Mouse (Mus musculus): ENCODE results near the gene Ogfod3.

Gene Ogfod3

GRCm38 (mm10) chr11:121204161-121205006 is at the start of gene Ogfod3, which contains the start of gene Hexdc:
Gene Ogfod3, minus strand, starts transcription at chr11:121204711.
Gene Hexdc, plus strand, starts transcription at chr11:121204433.
- peak; percentile 99 for DNase-seq (ENCODE audit: low read depth)

- DNase-seq (ENCODE audit: low read depth) = no peak
Observed at GRCm38 (mm10) chr11:121250196-121250595, 45.7 kb upstream of the Ogfod3 start.

GRCm38 (mm10) chr11:121239669-121240068 is 35.2 kb upstream of the Ogfod3 start:
- DNase-seq (ENCODE audit: low read depth) = no peak

- DNase-seq (ENCODE audit: low read depth) = peak; percentile 80
Observed at GRCm38 (mm10) chr11:121237345-121238128, 33.0 kb upstream of the Ogfod3 start.

GRCm38 (mm10) chr11:121236564-121237344 is 32.2 kb upstream of the Ogfod3 start, which contains the start of gene Narf:
Gene Narf, plus strand, starts transcription at chr11:121237253.
- DNase-seq (ENCODE audit: low read depth) = peak; percentile 100

GRCm38 (mm10) chr11:121235475-121236238 is 31.1 kb upstream of the Ogfod3 start:
- peak; percentile 76 for DNase-seq (ENCODE audit: low read depth)

GRCm38 (mm10) chr11:121232706-121233105 is 28.2 kb upstream of the Ogfod3 start:
- DNase-seq (ENCODE audit: low read depth) = peak; percentile 27

- no peak for DNase-seq (ENCODE audit: low read depth)
Observed at GRCm38 (mm10) chr11:121231628-121232291, 27.2 kb upstream of the Ogfod3 start.

- no peak for DNase-seq (ENCODE audit: low read depth)
Observed at GRCm38 (mm10) chr11:121231191-121231590, 26.7 kb upstream of the Ogfod3 start.

- DNase-seq (ENCODE audit: low read depth) = peak; percentile 89
Observed at GRCm38 (mm10) chr11:121229018-121229439, 24.5 kb upstream of the Ogfod3 start, which contains the start of gene Cybc1. Gene Cybc1, minus strand, starts transcription at chr11:121229322.

GRCm38 (mm10) chr11:121228129-121229017 is 23.9 kb upstream of the Ogfod3 start:
- peak; percentile 73 for DNase-seq (ENCODE audit: low read depth)

GRCm38 (mm10) chr11:121221321-121222010 is 17.0 kb upstream of the Ogfod3 start:
- peak; percentile 11 for DNase-seq (ENCODE audit: low read depth)

- no peak for DNase-seq (ENCODE audit: low read depth)
Observed at GRCm38 (mm10) chr11:121220771-121221170, 16.3 kb upstream of the Ogfod3 start.

- DNase-seq (ENCODE audit: low read depth) = no peak
Observed at GRCm38 (mm10) chr11:121219776-121220175, 15.3 kb upstream of the Ogfod3 start.

GRCm38 (mm10) chr11:121216831-121217230 is 12.3 kb upstream of the Ogfod3 start:
- no peak for DNase-seq (ENCODE audit: low read depth)

- no peak for DNase-seq (ENCODE audit: low read depth)
Observed at GRCm38 (mm10) chr11:121203859-121204160, 701 bp downstream of the Ogfod3 start.

GRCm38 (mm10) chr11:121201436-121202198 is 2.9 kb downstream of the Ogfod3 start:
- peak; percentile 78 for DNase-seq (ENCODE audit: low read depth)

- no peak for DNase-seq (ENCODE audit: low read depth)
Observed at GRCm38 (mm10) chr11:121200781-121201180, 3.7 kb downstream of the Ogfod3 start.
